Mouse (Mus musculus): ENCODE measurements around the gene Ajuba.

- peak; percentile 23; the same call in 1 of the 2 replicates for TF ChIP-seq CTCF (IDR thresholded peaks at IDR 0.05; ENCODE audit: low read depth)
- TF ChIP-seq EP300 (optimal IDR thresholded peaks at IDR 0.05), result no peak
Observed at GRCm38 (mm10) chr14:54538580-54538979, 38.8 kb downstream of the Ajuba start.

All from stomach, postnatal 0 days (tissue).